Mouse (Mus musculus) retina, postnatal 1 day (tissue): Measurements from ENCODE around the gene Apom.
A peak's percentile ranks its signal among the peaks of the same experiment; 100 is the strongest.

ENCODE experiments used
- DNase-seq: peaks from one replicate; pipeline ENCODE4 v3.0.0-alpha.2; 2012

The Apom gene

GRCm38 (mm10) chr17:35158850-35159593, 27.2 kb upstream of the Apom start:
- no peak for DNase-seq

DNA sequence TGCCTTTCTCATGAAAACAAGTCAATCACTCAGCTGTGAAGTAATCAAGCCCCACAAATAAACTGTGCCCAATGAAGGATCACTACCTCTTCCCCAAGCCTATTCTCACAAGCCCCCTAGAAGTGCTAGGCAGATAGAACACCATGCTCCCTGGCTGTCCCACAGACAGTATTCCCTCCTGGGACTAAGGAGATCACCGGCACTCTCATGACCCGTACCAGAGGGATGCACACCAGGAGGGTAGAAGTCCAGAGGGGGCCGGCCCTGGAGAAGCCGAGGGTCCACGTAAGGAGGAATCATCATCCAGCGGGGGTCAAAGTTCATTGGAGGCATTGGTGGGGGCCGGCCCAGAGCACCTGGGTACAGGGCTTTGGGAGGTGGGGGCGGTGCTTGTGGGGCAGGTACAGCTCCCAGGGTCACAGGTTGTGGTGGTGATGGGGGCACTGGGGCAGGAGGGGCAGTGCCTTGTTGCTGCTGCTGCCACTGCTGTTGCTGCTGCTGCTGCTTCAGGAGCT, 25.9 kb upstream of the Apom start:
- DNase-seq, result no peak

GRCm38 (mm10) chr17:35157254-35157653, 25.4 kb upstream of the Apom start:
- no peak for DNase-seq

- DNase-seq, result no peak
These were observed 24.8 kb upstream of the Apom start for GRCm38 (mm10) chr17:35156461-35157200.

DNA sequence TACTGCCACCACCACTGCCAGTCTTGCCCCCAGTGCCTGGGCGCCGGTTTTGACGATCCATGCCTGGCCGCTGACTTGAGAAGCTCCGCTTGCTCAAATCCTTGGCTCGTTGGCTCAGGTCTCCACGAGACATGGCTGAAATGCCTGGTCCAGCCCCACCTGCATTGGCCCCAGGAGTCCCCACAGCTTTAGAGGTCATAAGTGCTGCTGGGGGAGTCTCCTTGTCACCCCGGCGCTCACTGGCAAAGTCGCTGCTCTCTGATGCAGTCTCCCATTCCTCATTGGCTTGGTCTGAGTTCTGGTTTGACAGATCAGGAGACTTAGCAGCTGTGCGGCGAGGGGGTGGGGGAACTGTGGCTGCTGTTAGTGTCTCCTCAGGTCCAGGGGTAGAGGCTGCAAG, 23.6 kb upstream of the Apom start:
- DNase-seq, result no peak

DNA sequence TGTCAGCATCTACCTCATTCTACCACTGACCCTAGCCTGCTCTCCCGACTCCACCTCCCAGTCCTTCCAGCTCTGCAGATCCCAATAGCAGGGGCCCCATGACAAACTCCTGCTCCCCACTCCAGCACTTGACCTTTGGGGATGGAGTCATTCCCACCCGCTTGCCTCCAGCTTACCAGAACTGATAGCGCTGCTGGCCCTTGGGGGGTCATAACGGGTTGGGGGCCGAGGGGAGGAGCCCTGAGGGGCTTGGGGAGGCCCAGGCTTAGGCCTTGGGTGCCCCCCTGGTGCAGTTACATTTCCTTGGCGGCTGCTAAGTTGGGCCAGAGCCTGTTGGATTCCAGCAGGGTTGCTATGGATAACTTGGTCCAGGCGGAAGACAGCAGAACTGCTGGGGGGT, 22.8 kb upstream of the Apom start:
- DNase-seq, result no peak

GRCm38 (mm10) chr17:35153931-35154330, 22.1 kb upstream of the Apom start:
- no peak for DNase-seq

DNA sequence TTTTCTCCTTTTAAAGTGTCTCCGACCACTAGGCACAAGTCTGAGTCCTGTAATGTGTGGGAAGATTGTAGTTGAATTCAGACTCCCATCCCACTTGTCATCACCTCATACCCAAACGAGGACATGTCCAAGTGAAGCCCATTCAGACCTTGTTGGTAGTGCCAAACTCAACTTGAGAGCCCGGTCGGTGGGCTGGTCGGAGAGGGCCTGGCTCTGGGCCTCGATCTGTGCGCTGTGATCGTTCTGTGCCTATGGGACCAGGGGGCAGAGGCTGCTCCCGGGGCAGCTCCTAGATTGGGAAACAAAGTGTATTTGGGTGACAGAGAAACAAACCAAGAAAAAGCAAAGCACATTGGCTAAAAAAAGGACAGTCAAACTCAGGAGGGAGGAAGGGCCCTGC, 21.2 kb upstream of the Apom start:
- DNase-seq, result no peak

GRCm38 (mm10) chr17:35152121-35152520, 20.3 kb upstream of the Apom start:
- DNase-seq, result no peak

DNA sequence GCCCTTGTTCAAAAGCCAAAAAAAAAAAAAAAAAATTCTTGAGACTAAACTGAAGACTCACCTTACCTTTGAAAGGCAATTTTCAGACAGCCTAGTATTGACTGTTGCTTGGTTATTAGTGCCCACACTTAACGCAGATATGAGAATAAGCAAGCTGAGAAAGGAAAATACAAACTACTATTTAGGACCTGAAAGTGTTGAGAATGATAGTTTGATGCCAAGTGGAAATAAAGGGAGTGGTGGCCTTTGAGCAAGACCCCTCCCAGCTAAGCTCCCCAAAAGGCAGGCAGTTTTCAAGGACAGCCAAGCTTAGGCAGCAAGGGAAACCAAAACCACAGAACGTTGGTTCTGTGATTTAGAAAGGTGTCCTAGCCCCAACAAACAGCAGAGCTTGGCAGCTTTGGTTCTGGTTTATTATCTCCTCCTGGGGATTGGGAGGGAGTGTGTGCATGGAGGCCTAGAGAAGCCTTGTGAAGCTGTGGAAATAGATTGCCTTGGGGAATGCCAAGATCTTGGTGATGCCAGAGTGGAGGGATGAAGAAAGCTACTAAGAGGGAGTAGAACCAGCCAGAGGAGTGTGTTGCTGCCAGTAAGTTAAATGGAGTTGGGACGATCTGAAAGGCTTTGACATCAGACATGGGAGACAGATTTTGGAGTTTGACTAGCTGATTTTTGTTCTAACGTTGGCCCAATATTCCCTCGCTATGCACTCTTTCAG, 16.2 kb upstream of the Apom start:
- no peak for DNase-seq

DNA sequence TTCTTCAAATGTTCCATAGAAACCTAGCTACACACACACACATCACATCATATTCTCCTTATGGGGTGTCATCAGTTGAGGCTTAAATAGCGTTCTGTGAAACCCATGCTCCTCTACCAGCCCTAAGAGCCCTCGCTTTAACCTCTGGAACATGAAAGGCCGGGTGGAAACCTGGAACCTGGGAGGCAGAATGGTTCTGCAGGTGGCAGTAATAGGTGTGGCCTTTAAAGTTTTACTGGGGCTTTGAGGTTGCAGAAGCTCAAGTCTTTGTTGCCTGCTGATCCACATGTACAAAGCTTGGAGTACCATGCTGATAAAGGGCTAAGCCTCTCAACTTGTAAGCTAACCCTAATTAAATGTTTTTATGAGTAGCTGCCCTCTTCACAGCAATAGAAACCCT, 15.5 kb upstream of the Apom start:
- no peak for DNase-seq

DNA sequence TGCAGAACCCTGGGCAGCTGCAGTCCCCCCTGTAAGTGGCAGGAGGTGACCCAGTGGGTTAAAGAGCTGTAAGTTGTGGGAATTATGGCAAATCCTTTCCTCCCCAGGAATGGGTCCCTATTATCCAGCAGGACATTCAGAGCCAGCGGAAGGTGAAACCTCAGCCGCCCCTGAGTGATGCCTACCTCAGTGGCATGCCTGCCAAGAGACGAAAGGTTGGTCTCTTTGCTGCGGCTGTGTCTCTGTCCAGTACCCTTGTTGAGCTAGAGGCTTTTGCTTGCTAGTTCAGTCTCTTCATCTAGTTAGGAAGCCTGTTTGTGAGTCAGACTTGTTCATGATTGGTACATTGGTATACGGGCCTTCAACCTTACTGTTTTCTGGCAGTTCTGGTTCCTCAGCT, 14.3 kb upstream of the Apom start:
- no peak for DNase-seq

DNA sequence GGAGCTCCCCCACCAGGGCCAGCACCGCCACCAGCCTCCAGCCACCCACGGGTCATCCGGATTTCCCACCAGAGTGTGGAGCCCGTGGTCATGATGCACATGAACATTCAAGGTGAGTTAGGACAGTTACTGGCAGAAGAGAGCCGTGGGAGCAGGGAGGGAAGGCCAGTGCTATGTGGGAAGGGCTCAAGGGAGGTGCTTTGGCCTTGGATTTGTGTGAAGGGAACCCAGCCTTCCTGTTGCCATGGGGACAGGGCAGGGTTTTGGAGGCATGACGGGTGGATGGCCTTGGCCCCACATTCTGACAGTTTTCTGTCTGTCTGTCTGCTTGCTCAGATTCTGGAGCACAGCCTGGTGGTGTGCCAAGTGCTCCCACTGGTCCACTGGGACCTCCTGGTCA, 10.1 kb upstream of the Apom start:
- no peak for DNase-seq

- no peak for DNase-seq
These were observed 8.7 kb upstream of the Apom start for GRCm38 (mm10) chr17:35140490-35140996.

DNA sequence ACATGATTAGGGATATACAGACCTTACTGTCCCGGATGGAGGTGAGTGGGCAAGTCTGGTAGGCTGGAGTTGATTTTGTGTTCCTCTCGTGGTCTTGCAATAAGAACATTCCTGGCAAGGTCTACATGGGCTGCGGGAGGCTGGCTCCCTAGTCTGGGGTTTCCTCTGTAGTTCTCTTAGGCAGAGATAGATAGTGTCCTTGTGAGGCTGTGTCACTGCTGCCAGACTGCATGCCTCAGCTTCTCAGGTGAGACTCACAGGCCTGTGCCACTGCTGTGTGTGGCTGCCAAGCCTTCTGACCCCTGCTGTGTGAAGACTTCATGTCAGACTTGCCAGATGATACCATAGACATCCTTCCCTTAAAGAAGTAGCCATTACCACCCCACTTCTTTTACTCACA, 7.4 kb upstream of the Apom start:
- no peak for DNase-seq

- DNase-seq, result no peak
These were observed 3.9 kb upstream of the Apom start for GRCm38 (mm10) chr17:35135591-35136320.

- DNase-seq, result peak; percentile 97
These were observed 3.1 kb upstream of the Apom start, which contains the start of gene Bag6 for GRCm38 (mm10) chr17:35134801-35135590. Gene Bag6, plus strand, starts transcription at chr17:35135178.

DNA sequence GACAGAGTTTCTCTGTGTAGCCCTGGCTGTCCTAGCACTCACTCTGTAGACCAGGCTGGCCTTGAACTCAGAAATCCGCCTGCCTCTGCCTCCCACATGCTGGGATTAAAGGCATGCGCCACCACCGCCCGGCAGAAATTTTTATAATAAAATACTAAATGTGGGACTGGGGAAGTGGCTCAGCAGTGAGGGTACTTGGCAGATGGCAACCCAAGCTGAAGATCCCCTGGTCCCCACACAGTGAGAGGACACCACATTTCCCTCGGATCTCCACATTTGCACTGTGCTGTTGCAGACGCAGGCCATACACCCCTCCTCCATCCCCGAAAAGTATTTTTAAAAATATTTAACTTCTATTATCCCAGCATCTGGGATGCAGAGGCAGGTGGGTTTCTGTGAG, 1.7 kb upstream of the Apom start:
- no peak for DNase-seq

DNA sequence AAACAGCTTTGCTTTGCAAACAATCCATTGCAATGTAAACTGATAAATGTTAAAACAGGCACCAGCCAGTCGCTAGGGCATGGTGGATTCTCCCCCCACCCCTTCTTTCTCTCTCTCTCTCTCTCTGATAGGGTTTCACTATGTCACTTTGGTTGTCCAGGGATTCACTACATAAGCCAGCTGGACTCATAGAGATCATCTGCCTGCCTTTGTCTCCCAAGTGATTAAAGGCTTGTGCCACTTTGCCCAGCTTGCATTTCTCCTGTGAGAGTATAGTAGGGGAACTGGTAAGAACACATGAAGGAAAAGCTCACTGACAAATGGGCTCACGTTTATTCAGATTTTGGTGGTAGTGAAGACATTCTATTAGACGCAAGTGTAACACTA, 317 bp upstream of the Apom start:
- DNase-seq, result peak; percentile 63

GRCm38 (mm10) chr17:35131038-35131437, 812 bp downstream of the Apom start:
- no peak for DNase-seq

GRCm38 (mm10) chr17:35128996-35129395, 2.9 kb downstream of the Apom start:
- no peak for DNase-seq

DNA sequence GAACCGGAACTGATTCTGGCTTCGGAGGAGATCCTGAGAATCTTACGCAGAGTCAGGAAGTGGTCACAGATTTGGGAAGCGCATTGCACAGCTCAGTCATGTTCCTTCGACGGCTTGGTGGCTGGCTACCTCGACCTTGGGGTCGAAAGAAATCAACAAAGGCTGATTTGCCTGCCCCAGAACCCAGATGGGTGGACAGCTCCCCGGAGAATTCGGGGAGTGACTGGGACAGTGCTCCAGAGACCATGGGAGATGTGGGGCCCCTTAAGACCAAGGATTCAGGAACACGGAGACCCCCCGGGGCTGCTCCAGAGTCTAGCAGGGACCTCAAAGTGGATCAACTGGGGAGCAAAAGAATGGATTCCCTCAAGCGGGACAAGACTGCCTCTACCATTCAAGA, 4.8 kb downstream of the Apom start:
- DNase-seq, result no peak
